Mouse (Mus musculus): Measurements from ENCODE around the gene Pelo. TPM values are rescaled to one million over a fixed set of nuclear protein-coding genes. Genes with fewer than 3 reads are reported as not detected.
A peak's percentile ranks its signal among the peaks of the same experiment; 100 is the strongest.

Pelo gene
- polyA plus RNA-seq (2016; fragmentation: Nextera tagmentation; extraction: Ambion mirVana): 5.9 and 7.7 TPM in 2 replicates

DNA sequence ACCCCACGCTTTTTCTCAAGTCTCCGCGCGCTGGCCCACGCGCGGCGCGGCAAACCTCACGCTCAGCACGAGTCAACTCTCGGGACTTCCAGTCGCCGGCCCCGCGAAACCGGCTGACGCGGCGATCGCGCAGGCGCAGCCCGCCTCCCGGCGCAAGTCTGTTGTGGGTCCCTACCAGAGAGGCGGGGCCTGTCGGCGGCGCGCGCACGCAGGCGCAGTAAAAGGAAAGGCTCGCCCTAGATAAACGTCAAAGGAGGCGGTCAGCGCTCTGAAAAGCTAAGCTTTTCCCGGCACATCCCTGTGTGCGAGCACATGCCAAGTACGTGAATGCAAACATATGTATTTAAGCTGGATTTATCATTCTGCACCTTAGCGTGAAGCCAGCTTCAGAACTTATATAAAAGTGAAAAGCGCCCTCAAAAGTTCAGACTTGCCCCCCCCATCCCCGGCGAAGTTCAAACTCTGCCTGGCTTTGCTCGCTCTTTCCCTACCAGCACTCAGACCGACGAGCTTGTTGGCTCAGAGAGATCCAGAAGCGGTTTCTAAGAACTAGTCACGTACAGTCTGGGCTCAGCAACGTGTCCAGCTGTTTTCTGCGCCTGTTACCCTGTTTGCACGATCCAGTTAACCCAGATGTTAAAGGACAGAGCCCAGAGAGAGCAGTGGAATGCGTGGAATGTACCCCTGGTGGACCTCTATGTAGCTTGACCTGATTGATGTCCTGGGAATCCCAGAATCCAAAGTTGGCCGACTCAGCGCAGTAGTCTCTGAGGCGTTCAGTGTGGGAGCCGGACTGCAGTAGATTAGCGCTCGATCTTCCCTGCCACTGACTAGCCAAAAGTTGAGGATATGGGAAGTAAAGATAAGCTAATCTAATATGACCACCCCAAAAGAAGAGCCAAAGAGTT is at the start of gene Pelo:
Gene Pelo, minus strand, starts transcription at position 118 of the 908 bp plus-strand sequence.
- Histone ChIP-seq H3K4me1 (peaks cover 25% of the 10 kb centered on the region), H3K27me3 (ENCODE audit: low read depth, poor library complexity, severe bottlenecking) (no peaks in the 10 kb centered on the region), H3K36me3 (peaks cover 38% of the 10 kb centered on the region), H3K9me3 (replicated peaks) (peaks cover 2% of the 10 kb centered on the region; the same call in 1 of the 2 replicates), H3K4me3 (peak within 1 kb of the TSS; percentile 80), H3K27ac (replicated peaks) (peak within 1 kb of the TSS; percentile 93)
- DNase-seq (ENCODE audit: low spot score): peak; percentile 91
- under 1% methylated on average over 60 of the region's 60 CpGs for WGBS

- Histone ChIP-seq H3K36me3 (no peaks in the 10 kb centered on the region), H3K4me1 (no peaks in the 10 kb centered on the region), H3K27me3 (ENCODE audit: low read depth, poor library complexity, severe bottlenecking) (no peaks in the 10 kb centered on the region), H3K9me3 (replicated peaks) (no peaks in the 10 kb centered on the region), H3K4me3 (no peak overlapping the region), H3K27ac (replicated peaks) (no peak overlapping the region)
- no peak for DNase-seq (ENCODE audit: low spot score)
- 91% methylated on average over 7 of the region's 7 CpGs for WGBS
Measured at GRCm38 (mm10) chr13:115138513-115138912, 48.5 kb upstream of the Pelo start.

GRCm38 (mm10) chr13:115136761-115137160 is 46.8 kb upstream of the Pelo start:
- Histone ChIP-seq H3K4me3 (no peak overlapping the region), H3K36me3 (no peaks in the 10 kb centered on the region), H3K27ac (replicated peaks) (no peak overlapping the region), H3K4me1 (no peaks in the 10 kb centered on the region), H3K27me3 (ENCODE audit: low read depth, poor library complexity, severe bottlenecking) (no peaks in the 10 kb centered on the region), H3K9me3 (replicated peaks) (no peaks in the 10 kb centered on the region)
- WGBS: 90% methylated on average over 3 of the region's 3 CpGs
- DNase-seq (ENCODE audit: low spot score): no peak

DNA sequence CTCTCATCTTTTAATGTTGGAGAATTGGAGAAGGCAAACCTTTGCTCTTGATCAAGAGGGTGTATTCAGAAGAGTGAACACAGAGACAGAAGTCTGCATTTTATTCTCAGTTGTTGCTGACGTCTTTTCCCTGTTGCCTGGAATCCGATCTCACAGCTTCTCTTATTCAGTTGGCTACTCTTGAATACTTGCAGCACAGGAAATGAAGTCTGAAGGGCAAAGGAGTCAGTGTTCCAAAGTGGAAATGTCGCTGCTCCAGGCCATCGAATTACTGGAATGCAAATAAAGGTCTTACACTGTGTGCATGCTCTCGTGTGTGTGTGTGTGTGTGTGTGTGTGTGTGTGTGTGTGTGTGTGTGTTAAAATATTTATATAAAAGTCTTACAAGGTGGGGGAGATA is 42.4 kb upstream of the Pelo start:
- Histone ChIP-seq H3K4me1 (no peaks in the 10 kb centered on the region), H3K9me3 (replicated peaks) (no peaks in the 10 kb centered on the region), H3K4me3 (no peak overlapping the region), H3K27ac (replicated peaks) (no peak overlapping the region), H3K36me3 (no peaks in the 10 kb centered on the region), H3K27me3 (ENCODE audit: low read depth, poor library complexity, severe bottlenecking) (no peaks in the 10 kb centered on the region)
- 50% methylated on average over 5 of the region's 5 CpGs for WGBS
- no peak for DNase-seq (ENCODE audit: low spot score)

DNA sequence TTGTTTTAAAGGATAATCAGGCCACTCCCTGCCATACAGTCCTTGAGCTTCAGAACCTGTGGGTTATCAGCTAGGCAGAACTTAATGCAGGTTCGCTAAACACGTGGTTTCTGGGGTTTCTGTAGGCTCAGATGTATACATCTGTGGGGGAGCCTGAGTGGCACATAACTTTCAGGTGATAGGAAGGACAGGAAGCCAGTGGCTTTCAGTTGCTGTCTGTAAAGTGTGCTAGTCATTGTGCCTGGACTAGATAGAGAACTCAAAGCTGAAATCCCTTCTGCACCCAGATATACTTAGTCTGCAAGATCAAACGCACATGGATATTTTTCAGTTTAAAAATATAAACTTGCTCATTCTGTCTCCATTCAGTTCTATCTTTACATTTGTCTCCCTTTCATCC is 41.4 kb upstream of the Pelo start:
- Histone ChIP-seq H3K36me3 (no peaks in the 10 kb centered on the region), H3K27me3 (ENCODE audit: low read depth, poor library complexity, severe bottlenecking) (no peaks in the 10 kb centered on the region), H3K4me3 (no peak overlapping the region), H3K9me3 (replicated peaks) (no peaks in the 10 kb centered on the region), H3K27ac (replicated peaks) (no peak overlapping the region), H3K4me1 (no peaks in the 10 kb centered on the region)
- no peak for DNase-seq (ENCODE audit: low spot score)
- WGBS: 77% methylated on average over 3 of the region's 3 CpGs

GRCm38 (mm10) chr13:115130035-115130434 is 40.0 kb upstream of the Pelo start:
- Histone ChIP-seq H3K27me3 (ENCODE audit: low read depth, poor library complexity, severe bottlenecking) (no peaks in the 10 kb centered on the region), H3K36me3 (no peaks in the 10 kb centered on the region), H3K4me1 (no peaks in the 10 kb centered on the region), H3K27ac (replicated peaks) (no peak overlapping the region), H3K9me3 (replicated peaks) (no peaks in the 10 kb centered on the region), H3K4me3 (no peak overlapping the region)
- DNase-seq (ENCODE audit: low spot score): no peak
- 93% methylated on average over 2 of the region's 2 CpGs for WGBS

GRCm38 (mm10) chr13:115127826-115128225 is 37.8 kb upstream of the Pelo start:
- DNase-seq (ENCODE audit: low spot score): no peak
- WGBS: 94% methylated on average over 1 of the region's 1 CpGs
- Histone ChIP-seq H3K36me3 (no peaks in the 10 kb centered on the region), H3K9me3 (replicated peaks) (no peaks in the 10 kb centered on the region), H3K27ac (replicated peaks) (no peak overlapping the region), H3K4me3 (no peak overlapping the region), H3K4me1 (no peaks in the 10 kb centered on the region), H3K27me3 (ENCODE audit: low read depth, poor library complexity, severe bottlenecking) (no peaks in the 10 kb centered on the region)

DNA sequence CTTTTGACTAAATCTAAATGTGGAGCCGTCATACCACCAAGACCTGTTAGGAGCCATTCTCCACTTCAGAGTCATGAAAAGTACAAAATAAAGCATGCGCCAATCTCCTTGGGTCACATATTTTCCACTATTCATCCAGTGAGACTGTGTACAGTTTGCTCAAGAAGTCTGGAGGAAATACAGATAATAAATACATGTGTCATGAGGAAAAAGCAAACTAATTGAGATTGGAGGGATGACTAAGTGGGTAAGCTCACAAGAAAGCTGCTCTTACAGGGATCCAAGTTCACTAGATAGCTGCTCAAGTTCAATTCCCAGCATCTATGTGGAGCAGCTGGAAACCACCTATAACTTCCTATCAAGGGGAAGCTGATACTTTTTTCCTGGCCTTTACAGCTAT is 36.5 kb upstream of the Pelo start:
- Histone ChIP-seq H3K4me1 (no peaks in the 10 kb centered on the region), H3K9me3 (replicated peaks) (no peaks in the 10 kb centered on the region), H3K4me3 (no peak overlapping the region), H3K27ac (replicated peaks) (no peak overlapping the region), H3K27me3 (ENCODE audit: low read depth, poor library complexity, severe bottlenecking) (no peaks in the 10 kb centered on the region), H3K36me3 (no peaks in the 10 kb centered on the region)
- no peak for DNase-seq (ENCODE audit: low spot score)
- WGBS: 94% methylated on average over 2 of the region's 2 CpGs

DNA sequence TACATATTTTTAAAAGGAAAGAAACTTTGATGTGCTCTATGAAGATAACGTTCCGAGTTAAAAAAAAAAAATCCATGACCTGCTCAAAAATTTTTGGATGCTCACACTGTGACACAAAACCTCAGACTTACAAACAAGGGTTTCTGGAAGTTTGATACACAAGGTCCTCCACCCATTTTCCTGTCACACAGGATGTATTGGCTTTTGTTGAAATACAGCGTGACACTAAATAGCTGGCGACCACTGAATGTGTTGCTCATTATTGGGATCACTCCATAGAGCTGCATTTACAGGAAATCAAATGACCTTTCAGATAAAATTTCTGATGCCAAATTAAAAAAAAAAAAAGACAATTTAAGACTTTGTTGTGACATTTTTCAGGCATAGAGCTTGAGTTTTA is 35.1 kb upstream of the Pelo start:
- DNase-seq (ENCODE audit: low spot score): no peak
- WGBS: 92% methylated on average over 4 of the region's 4 CpGs

DNA sequence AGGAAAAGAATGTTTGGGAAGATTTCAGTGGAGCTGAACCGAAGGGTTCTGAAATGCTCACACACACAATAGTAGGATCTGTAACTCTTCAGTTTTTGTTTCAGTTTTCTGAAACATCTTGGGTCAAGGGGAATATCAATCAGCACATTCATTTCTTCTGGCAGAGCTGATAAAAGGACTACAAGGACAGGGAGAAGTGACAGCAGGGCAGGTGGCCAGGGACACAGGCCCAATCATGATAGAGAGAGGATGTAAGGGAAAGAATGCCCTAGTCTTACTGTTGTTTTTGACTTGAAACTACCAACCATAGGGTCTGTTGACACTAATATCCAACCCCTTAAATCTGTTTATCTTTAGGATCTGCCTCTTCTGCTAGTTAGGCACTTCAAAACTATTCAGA is 34.5 kb upstream of the Pelo start:
- WGBS: 85% methylated on average over 1 of the region's 1 CpGs
- Histone ChIP-seq H3K9me3 (replicated peaks) (no peaks in the 10 kb centered on the region), H3K27ac (replicated peaks) (no peak overlapping the region), H3K27me3 (ENCODE audit: low read depth, poor library complexity, severe bottlenecking) (no peaks in the 10 kb centered on the region), H3K36me3 (no peaks in the 10 kb centered on the region), H3K4me1 (no peaks in the 10 kb centered on the region), H3K4me3 (no peak overlapping the region)
- DNase-seq (ENCODE audit: low spot score): no peak

More for the DNA sequence above, 35.1 kb upstream of the Pelo start:
- H3K4me3 ChIP-seq: no peak overlapping the region
- no peaks in the 10 kb centered on the region for H3K9me3 ChIP-seq (replicated peaks)
- no peak overlapping the region for H3K27ac ChIP-seq (replicated peaks)
- no peaks in the 10 kb centered on the region for H3K4me1 ChIP-seq
- no peaks in the 10 kb centered on the region for H3K36me3 ChIP-seq
- no peaks in the 10 kb centered on the region for H3K27me3 ChIP-seq (ENCODE audit: low read depth, poor library complexity, severe bottlenecking)

GRCm38 (mm10) chr13:115118756-115119155 is 28.8 kb upstream of the Pelo start:
- Histone ChIP-seq H3K9me3 (replicated peaks) (no peaks in the 10 kb centered on the region), H3K4me1 (no peaks in the 10 kb centered on the region), H3K27ac (replicated peaks) (no peak overlapping the region), H3K27me3 (ENCODE audit: low read depth, poor library complexity, severe bottlenecking) (no peaks in the 10 kb centered on the region), H3K36me3 (no peaks in the 10 kb centered on the region), H3K4me3 (no peak overlapping the region)
- DNase-seq (ENCODE audit: low spot score): no peak
- 65% methylated on average over 5 of the region's 5 CpGs for WGBS

DNA sequence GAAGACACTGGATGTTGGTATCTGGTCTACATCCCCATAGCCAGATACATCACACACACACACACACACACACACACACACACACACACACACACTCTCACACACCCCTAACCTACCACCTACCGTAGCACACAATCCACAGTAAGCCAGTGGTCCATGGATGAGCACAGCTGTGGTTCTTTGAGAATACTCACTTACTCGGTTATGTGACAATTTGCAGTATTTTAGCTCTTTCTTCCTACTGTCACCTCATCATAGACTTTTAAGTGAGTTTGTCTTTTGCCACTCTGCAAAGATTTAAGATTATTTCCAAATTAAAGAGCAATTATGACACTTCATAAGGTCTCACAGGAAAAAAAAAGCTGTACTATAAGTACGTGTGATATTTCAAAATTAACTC is 28.2 kb upstream of the Pelo start:
- H3K27me3 ChIP-seq (ENCODE audit: low read depth, poor library complexity, severe bottlenecking): no peaks in the 10 kb centered on the region
- no peak overlapping the region for H3K27ac ChIP-seq (replicated peaks)
- H3K36me3 ChIP-seq: no peaks in the 10 kb centered on the region
- H3K9me3 ChIP-seq (replicated peaks): no peaks in the 10 kb centered on the region
- WGBS: 86% methylated on average over 3 of the region's 3 CpGs
- no peaks in the 10 kb centered on the region for H3K4me1 ChIP-seq
- no peak for DNase-seq (ENCODE audit: low spot score)
- no peak overlapping the region for H3K4me3 ChIP-seq

GRCm38 (mm10) chr13:115116930-115117621 is 27.1 kb upstream of the Pelo start:
- Histone ChIP-seq H3K4me3 (no peak overlapping the region), H3K36me3 (no peaks in the 10 kb centered on the region), H3K27ac (replicated peaks) (no peak overlapping the region), H3K4me1 (no peaks in the 10 kb centered on the region), H3K27me3 (ENCODE audit: low read depth, poor library complexity, severe bottlenecking) (no peaks in the 10 kb centered on the region), H3K9me3 (replicated peaks) (no peaks in the 10 kb centered on the region)
- no peak for DNase-seq (ENCODE audit: low spot score)
- 84% methylated on average over 3 of the region's 3 CpGs for WGBS
